Mouse (Mus musculus) lung, postnatal 0 days (tissue): ENCODE measurements around the gene Nrxn1.

Experiments used
- CTCF ChIP-seq: IDR thresholded peaks from 2 replicates; pipeline ENCODE4 v1.5.1; 2016; ENCODE audit warnings: antibody characterized with exemption, mild to moderate bottlenecking
- EP300 ChIP-seq: IDR thresholded peaks from 2 replicates; pipeline ENCODE4 v1.6.1; 2016; ENCODE audit warnings: antibody characterized with exemption, mild to moderate bottlenecking, control low read depth

DNA sequence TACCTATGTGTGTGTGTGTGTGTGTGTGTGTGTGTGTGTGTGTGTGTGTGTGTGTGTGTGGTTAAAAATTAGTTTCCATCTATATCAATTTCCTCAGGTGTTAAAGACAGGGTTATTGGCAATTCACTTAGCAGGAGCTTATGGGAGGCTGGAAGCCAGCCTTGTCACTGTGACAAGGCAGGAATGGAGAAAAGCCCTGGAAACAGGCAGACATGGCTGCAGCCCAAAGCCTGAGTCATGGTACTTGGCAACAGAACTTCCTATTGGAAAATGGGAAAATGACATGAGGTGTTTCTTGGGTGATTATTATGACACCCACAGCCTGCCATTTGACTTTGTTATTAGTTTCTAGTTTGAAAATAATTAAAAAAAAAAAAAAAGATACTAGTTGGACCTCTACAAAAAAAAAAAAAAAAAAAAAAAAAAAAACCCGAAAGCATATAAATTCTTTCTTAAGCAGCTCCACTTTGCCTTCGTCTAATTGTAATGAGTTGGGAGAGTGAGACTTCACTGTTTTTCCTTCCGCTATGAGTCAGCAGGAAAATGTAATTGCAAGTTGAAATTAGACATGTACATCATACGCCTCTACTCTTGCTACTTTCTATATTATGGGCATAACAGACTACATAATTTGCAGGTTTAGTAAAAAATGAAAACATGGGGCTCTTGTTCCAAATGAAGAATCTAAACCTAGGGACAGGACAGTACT, 486.0 kb downstream of the Nrxn1 start:
- TF ChIP-seq CTCF (no peak), EP300 (no peak)
